Comparison of ENCODE assay signal across 27 mouse cellular contexts in the genomic region with DNA sequence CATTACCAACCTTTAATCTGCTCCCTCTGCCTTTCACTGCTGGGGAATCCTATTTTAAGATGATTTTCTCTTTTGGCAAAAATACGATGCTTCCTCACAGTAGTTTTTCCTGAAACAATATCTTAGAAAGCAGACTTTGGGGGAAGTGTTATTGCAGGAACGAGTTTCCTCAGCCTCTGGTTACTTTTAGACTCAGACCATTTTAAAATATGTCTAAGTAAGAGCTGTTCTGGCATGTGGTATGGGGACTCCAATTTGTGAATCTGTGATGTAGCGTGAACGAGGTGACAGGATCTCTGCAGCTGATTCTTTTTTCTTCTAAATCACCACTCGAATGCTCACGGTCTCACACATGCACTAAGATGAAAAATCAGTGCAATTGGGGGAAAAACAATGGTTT.
"Had no signal": no experiment of that assay in that cellular context is flagged by ENCODE, and none has a peak within 500 bp of the region (broad histone marks: within the 10 kb centered on the region; RNA-seq: fewer than 3 reads in every experiment).

No protein-coding gene starts in this region.

- H3K4me1 ChIP-seq: heart, embryonic 13.5 days; heart, embryonic 15.5 days; hindbrain, embryonic 13.5 days; hindbrain, embryonic 15.5 days; kidney, embryonic 15.5 days; limb, embryonic 10.5 days; limb, embryonic 12.5 days; liver, embryonic 13.5 days; liver, embryonic 15.5 days had no signal

- H3K27ac ChIP-seq: heart, adult 2 months; heart, embryonic 13.5 days; heart, embryonic 15.5 days; hindbrain, embryonic 13.5 days; hindbrain, embryonic 15.5 days; hindbrain, postnatal 0 days; kidney, embryonic 15.5 days; kidney, postnatal 0 days; layer of hippocampus, adult 2 months; limb, embryonic 10.5 days; limb, embryonic 12.5 days; liver, embryonic 13.5 days; liver, embryonic 15.5 days had no signal

- H3K36me3 ChIP-seq: heart, embryonic 13.5 days; heart, embryonic 15.5 days; hindbrain, embryonic 13.5 days; hindbrain, embryonic 15.5 days; kidney, embryonic 15.5 days; limb, embryonic 10.5 days; limb, embryonic 12.5 days; liver, embryonic 13.5 days; liver, embryonic 15.5 days had no signal

- ATAC-seq: hindbrain, postnatal 0 days; intestine, embryonic 16.5 days had no signal

- H3K4me2 ChIP-seq: heart, embryonic 11.5 days; heart, embryonic 13.5 days; heart, embryonic 15.5 days; hindbrain, embryonic 13.5 days; hindbrain, embryonic 15.5 days; kidney, embryonic 15.5 days; limb, embryonic 12.5 days; liver, embryonic 11.5 days; liver, embryonic 13.5 days; liver, embryonic 15.5 days had no signal

- DNase-seq: gastrocnemius, postnatal 14 days; gastrocnemius, postnatal 36 days; heart, adult 11 months; heart, adult 2 months; heart, postnatal 14 days; heart, postnatal 36 days; kidney, adult 11 months; kidney, adult 2 months; kidney, adult 9 months; kidney, postnatal 25 days; kidney, postnatal 4 days; liver; liver, embryonic 13.5 days had no signal

- H3K4me3 ChIP-seq: heart, adult 2 months; heart, embryonic 13.5 days; heart, embryonic 15.5 days; hindbrain, embryonic 13.5 days; hindbrain, embryonic 15.5 days; kidney, embryonic 15.5 days; layer of hippocampus, adult 2 months; limb, embryonic 10.5 days; limb, embryonic 12.5 days; liver, embryonic 13.5 days; liver, embryonic 15.5 days had no signal

- H3K9ac ChIP-seq: heart, embryonic 13.5 days; heart, embryonic 15.5 days; hindbrain, embryonic 13.5 days; hindbrain, embryonic 15.5 days; kidney, embryonic 15.5 days; limb, embryonic 12.5 days; liver, embryonic 13.5 days; liver, embryonic 15.5 days had no signal

- H3K9me3 ChIP-seq: heart, embryonic 13.5 days; heart, embryonic 15.5 days; hindbrain, embryonic 13.5 days; hindbrain, embryonic 15.5 days; kidney, embryonic 15.5 days; limb, embryonic 10.5 days; limb, embryonic 12.5 days; liver, embryonic 13.5 days; liver, embryonic 15.5 days had no signal

- H3K27me3 ChIP-seq: heart, embryonic 13.5 days; heart, embryonic 15.5 days; hindbrain, embryonic 13.5 days; hindbrain, embryonic 15.5 days; kidney, embryonic 15.5 days; limb, embryonic 12.5 days; liver, embryonic 13.5 days; liver, embryonic 15.5 days had no signal
